Mouse (Mus musculus): ENCODE measurements around the gene Stum.
A peak's percentile ranks its signal among the peaks of the same experiment; 100 is the strongest.
"Not testable (repeated sequence)": the region's sequence is repeated elsewhere in the genome, so short reads cannot be mapped to it uniquely, and the experiment has no call there.

Gene Stum

DNA sequence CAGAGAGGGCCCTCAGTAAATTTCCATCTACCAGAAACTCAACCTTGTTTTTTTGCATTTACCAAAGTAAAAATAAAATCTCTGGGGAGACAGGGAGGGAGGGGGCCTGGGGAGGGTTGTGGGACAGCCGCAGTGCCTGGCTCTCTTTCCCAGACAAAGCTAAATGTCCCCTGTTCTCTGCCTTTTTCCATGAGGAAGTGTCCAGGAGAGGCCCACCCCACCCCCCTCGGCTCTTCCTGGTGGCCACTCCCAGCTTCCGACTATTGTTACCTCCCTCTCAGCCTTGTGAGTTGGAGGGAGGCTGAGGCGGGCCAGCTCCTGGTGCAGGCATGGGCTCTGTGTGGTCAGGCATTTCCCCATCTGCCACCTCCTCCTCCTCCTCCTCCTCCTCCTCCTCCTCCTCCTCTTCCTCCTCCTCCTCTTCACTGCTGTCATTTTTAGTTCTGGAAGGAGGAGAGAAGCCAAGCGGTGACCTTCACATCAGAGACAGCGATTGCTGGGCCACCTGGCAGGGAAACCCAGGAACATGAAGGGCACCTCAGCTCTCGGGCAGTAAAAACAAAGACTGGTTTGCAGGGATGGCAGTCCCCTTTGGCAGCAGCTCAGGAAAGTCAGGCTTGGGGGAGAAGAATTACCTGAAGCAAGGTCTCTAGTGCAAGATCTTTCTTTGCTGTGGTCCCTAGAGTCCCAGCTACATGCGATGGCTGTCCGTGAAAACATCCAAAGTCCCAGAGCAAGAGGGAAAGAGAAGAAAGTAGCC lies 77.5 kb downstream of the Stum start:
- DNase-seq (ENCODE audit: low read depth, low spot score), result no peak

DNA sequence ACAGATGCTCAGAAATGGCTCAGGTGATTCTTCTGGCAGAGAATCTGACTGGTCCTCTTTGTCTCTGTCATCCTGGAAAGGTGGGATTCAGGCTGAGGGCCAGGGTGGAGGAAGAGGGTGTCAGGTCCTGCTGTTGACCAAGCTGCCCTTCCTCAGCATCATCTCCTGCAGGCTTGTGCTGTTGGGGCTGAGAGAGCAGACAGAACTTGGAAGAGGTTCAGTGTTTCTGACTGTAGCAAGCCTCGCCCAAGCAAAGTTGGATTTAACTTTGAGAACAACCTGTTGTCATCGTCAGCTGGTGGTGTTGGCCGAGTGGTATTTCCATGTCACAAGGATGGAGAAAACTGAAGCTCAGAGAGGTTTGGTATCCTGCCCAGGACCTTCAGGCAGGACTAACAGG lies 78.6 kb downstream of the Stum start:
- no peak for DNase-seq (ENCODE audit: low read depth, low spot score)

- peak; percentile 76 for DNase-seq (ENCODE audit: low read depth, low spot score)
Observed at GRCm38 (mm10) chr1:180403694-180404606, 79.4 kb downstream of the Stum start.

DNA sequence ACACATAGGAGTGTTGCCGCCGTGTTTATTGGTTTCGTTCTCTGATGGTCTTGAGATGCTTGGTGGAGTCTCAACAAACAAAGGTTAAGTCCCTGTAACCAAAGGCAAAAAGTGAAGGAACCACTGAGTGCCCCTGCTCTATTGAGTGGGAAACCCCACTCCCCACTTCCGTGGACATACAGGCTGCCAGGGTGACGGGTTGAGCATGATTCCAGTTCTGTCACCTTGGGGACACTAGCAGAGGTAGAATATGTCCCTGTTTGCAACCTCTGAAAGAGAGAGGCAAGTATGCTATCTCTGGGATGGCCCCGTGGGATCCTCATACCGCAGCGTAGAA lies 80.0 kb downstream of the Stum start:
- DNase-seq (ENCODE audit: low read depth, low spot score), result no peak

DNA sequence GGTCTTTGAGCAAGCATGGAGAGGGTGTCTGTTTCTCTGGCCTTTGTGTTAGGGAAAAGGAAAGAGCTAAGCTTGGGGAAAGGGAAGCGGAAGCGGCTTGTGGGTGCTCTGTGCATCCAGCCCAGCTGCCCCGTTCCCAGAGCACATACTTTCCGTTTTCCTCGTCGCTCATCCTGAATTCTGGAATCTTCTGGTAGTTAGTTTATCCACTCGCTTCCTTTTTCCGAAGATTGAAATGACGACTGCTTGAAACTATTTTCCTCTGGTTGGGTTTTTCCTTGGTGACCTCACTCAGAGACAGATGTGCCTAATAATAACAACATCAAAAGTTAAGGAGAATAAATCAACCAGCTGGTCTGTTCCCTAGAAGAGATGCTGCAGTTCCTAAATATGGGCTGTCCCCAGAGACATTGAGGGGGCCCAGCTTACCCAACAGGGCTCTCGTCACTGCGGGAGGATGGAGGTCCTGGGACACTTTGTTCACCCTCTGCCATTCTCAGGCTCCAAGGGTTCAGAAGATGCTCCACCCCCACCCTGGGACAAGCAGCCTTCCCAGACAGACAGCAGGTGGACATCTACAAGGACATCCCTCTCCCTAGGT lies 80.7 kb downstream of the Stum start:
- DNase-seq (ENCODE audit: low read depth, low spot score), result peak; percentile 70

DNA sequence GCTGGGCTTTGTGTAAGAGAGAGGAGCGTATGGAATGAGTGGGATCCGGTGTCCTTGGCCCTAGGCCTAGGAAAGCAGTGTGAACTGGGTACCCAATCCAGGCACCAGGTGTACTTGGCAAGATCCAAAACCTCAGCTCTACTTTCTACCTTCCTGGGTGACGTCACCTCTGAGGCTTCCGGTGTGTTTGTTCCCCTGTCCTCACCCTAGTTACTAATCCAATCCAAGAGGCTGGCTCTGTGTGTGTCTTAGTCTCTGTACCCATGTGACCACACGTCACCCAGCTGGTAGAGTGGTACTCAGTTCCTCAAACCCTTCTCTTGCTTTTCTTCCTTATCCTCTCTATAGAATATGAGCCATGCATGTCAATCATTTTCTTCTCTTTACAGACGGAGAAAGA lies 81.6 kb downstream of the Stum start:
- DNase-seq (ENCODE audit: low read depth, low spot score), result no peak

- no peak for DNase-seq (ENCODE audit: low read depth, low spot score)
Observed at GRCm38 (mm10) chr1:180400691-180401455, 82.4 kb downstream of the Stum start.

DNA sequence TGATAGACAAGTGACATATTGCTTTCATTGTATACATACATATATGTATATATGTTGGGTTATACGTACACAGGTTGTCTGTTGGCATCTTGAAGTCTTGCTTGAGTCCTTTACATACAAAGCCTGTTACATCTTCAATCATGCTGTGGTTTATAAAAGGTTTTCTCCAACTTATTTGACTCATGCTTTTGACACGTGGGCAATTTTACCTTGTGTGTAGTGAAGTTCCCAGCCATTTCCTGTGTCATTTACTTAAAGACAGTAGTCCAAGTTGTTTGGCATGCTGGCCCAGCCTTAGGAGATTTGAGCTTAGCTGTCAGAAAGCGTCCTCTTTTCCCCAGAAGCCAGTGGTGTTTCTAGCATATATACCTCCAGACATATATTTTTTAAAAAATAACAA lies 84.9 kb downstream of the Stum start:
- no peak for DNase-seq (ENCODE audit: low read depth, low spot score)

DNA sequence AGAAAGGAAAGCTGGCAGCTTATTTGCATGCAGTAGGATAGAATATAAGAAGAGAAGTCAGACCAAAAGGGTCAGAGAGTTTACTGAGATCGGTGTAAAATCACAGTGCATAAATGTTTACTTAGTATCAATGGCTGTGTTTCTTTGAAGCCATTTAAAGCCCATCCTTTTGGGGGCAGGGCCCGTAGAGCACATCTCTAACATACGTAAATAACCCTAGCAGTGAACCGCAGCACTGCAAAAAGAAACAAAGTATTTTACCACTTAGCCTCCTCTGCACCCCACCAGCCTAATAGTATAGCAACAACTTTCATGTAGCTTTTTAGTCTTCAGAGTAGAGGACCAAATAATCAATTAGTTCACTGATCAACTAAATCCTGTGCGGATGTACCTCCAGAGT lies 85.6 kb downstream of the Stum start:
- DNase-seq (ENCODE audit: low read depth, low spot score), result no peak

GRCm38 (mm10) chr1:180393873-180394272 lies 89.4 kb downstream of the Stum start:
- DNase-seq (ENCODE audit: low read depth, low spot score), result no peak

DNA sequence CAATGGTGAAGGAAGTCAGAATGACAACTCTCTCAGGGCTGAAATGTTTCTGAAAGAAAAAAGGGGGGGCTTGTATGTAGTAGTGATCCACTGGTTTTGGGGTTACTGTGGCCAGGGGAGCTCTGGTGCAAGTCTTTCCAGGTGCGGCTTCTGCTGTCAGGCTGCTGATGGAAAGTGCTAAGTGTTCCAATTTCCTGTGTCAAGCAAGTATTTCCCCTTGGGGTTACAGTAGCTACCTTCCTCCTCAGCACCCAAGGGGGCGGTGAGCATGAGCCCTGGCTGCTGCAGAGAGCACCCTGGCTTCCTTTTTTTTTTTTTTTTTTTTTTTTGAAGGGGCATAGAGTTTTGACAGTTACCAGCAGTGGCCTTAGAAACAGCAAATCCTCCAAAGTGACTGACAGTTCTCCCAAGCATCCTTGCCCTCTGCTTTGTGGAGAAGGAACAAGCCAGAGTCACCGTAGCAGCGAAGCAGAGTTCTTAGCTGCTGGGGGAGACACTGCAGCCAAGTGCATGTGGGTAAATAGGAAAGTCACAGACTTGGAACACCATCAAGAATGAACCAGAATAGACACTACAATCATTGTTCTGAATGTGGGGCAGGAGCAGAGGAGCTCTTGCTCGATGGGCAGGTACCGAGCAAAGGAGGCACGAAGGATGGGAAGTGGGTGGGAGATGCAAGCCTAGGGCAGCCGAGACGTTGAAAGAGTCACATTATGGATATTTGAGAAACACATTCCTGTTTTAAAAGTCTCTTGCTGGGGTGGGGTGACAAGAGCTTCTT lies 90.1 kb downstream of the Stum start:
- no peak for DNase-seq (ENCODE audit: low read depth, low spot score)

- no peak for DNase-seq (ENCODE audit: low read depth, low spot score)
Observed at GRCm38 (mm10) chr1:180392137-180392798, 91.0 kb downstream of the Stum start.

GRCm38 (mm10) chr1:180391575-180391945 lies 91.7 kb downstream of the Stum start:
- DNase-seq (ENCODE audit: low read depth, low spot score), result no peak

- DNase-seq (ENCODE audit: low read depth, low spot score), result no peak
Observed at GRCm38 (mm10) chr1:180390746-180391574, 92.3 kb downstream of the Stum start.

DNA sequence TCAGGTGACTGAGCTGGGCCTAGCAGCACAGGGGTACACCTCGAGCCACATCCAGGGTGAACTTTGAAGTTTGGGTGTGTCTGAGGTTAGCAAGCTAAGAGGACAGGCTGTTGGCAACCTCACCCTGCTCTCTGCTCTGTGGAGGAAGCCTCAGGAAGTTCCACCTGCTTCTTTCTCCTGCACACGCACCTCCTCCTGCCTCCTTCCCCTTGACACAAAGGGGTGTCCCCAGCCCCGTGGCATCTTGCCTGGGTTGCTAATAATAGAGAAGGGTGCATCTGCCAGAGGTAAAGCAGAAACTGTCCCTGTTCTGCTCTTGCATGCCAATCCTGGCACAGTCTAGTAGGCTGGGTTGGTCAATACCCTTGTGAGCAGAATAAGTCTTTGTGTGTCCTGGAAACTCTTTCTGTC lies 93.0 kb downstream of the Stum start:
- peak; percentile 84 for DNase-seq (ENCODE audit: low read depth, low spot score)

GRCm38 (mm10) chr1:180389213-180389760 lies 94.0 kb downstream of the Stum start:
- not testable (repeated sequence) for DNase-seq (ENCODE audit: low read depth, low spot score)

DNA sequence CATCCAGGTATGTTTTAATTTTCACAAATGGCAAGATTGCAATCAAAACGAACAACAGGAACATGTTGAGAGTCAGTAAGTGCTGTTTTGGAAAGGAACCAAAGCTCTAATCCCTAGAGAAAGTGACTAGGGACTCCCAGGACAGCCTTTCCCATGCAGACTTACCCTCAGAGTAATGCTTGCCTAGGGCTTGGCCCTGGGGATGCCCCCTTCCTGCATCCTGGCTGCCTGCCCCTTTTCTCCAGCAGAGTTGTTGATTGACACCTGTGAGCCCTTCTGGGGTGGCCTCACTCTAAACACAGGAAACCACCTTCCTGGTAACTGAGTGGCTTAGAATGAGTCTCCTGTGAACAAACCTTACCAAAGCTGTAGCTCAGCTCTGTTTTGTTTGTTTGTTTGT lies 94.8 kb downstream of the Stum start:
- DNase-seq (ENCODE audit: low read depth, low spot score), result no peak

DNA sequence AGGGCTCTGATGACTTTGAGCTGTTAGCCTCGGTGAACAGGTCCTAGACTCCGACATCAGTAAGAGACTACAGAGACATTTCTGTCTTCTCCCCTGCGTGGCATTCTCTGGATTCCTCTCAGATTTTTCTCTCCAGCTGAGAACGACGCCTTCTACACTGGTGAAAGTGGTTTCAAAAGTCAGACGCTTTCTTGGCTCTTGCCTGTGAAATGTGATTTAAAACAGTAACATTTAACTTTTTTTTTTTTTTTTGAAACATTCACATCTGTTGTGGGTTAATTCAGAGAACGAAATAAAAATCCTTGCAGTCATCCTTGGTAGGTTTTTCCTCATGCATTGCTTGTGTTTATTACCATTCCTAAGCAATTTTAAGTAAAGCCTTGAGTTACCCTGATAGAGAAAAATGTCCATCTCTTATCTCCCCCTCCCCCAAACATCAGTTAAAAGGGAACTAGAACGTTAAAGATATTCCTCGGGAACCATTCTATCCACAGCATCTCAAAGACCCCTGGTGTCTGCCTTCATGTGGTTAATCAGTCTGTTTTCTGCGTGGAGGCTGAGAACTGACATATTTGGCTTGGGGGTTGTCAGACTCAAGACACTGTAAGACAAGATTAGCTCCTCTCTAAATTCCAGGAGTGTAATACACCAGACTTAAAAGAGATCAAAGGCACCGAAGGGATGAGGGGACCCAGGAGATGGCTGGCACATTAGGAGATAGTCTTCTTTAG lies 95.4 kb downstream of the Stum start:
- no peak for DNase-seq (ENCODE audit: low read depth, low spot score)

Measured in skeletal muscle tissue, adult 2 months (tissue).